Mouse (Mus musculus): ENCODE measurements at regions not wholly inside any gene's neighbourhood (a gene's known extent, or its start where the extent isn't known, plus 50 kb on each side); places are given as distances from the start of the nearest gene placed in this dataset.
"Not testable (repeated sequence)": the region's sequence is repeated elsewhere in the genome, so short reads cannot be mapped to it uniquely, and the experiment has no call there.

GRCm38 (mm10) chr13:39566491-39566890 lies 605.8 kb upstream of the Slc35b3 start:
- no peak for DNase-seq

GRCm38 (mm10) chr13:39537724-39538440 lies 577.2 kb upstream of the Slc35b3 start:
- no peak for DNase-seq

- DNase-seq, result no peak
Measured at GRCm38 (mm10) chr13:39526469-39526868, 565.8 kb upstream of the Slc35b3 start.

GRCm38 (mm10) chr13:39523856-39524301 lies 563.2 kb upstream of the Slc35b3 start:
- DNase-seq, result no peak

- DNase-seq, result no peak
Measured at GRCm38 (mm10) chr13:39523246-39523850, 562.7 kb upstream of the Slc35b3 start.

GRCm38 (mm10) chr13:39520846-39521245 lies 560.2 kb upstream of the Slc35b3 start:
- no peak for DNase-seq

GRCm38 (mm10) chr13:39516106-39516505 lies 555.4 kb upstream of the Slc35b3 start:
- no peak for DNase-seq

GRCm38 (mm10) chr13:39489806-39490205 lies 529.1 kb upstream of the Slc35b3 start:
- DNase-seq, result no peak

- no peak for DNase-seq
Measured at GRCm38 (mm10) chr13:39472621-39473020, 511.9 kb upstream of the Slc35b3 start.

GRCm38 (mm10) chr13:39441799-39442198 lies 481.1 kb upstream of the Slc35b3 start:
- DNase-seq, result no peak

- DNase-seq, result peak; percentile 61 to 67
Measured at GRCm38 (mm10) chr13:39440907-39441306, 480.2 kb upstream of the Slc35b3 start.

- no peak for DNase-seq
Measured at GRCm38 (mm10) chr13:39440336-39440735, 479.7 kb upstream of the Slc35b3 start.

GRCm38 (mm10) chr13:39427996-39428395 lies 467.3 kb upstream of the Slc35b3 start:
- DNase-seq, result no peak

- no peak for DNase-seq
Measured at GRCm38 (mm10) chr13:39425944-39426343, 465.3 kb upstream of the Slc35b3 start.

GRCm38 (mm10) chr13:39418127-39418526 lies 457.5 kb upstream of the Slc35b3 start:
- no peak for DNase-seq

GRCm38 (mm10) chr13:39411471-39412251 lies 451.0 kb upstream of the Slc35b3 start:
- DNase-seq, result no peak

GRCm38 (mm10) chr13:39392589-39392988 lies 431.9 kb upstream of the Slc35b3 start:
- DNase-seq, result no peak

GRCm38 (mm10) chr13:39392151-39392550 lies 431.5 kb upstream of the Slc35b3 start:
- DNase-seq, result not testable (repeated sequence)

GRCm38 (mm10) chr13:39376677-39377076 lies 416.0 kb upstream of the Slc35b3 start:
- no peak for DNase-seq

GRCm38 (mm10) chr13:39376269-39376668 lies 415.6 kb upstream of the Slc35b3 start:
- no peak for DNase-seq

- no peak for DNase-seq
Measured at GRCm38 (mm10) chr13:39372565-39372964, 411.9 kb upstream of the Slc35b3 start.

GRCm38 (mm10) chr13:39363637-39364036 lies 403.0 kb upstream of the Slc35b3 start:
- no peak for DNase-seq

GRCm38 (mm10) chr13:39362536-39362935 lies 401.9 kb upstream of the Slc35b3 start:
- no peak for DNase-seq

Measured in layer of hippocampus, postnatal 36 days (tissue).